Mouse (Mus musculus) embryonic facial prominence, embryonic 11.5 days (tissue): ENCODE results near the gene Gm43552. TPM values are rescaled to one million over a fixed set of nuclear protein-coding genes. Genes with fewer than 3 reads are reported as not detected.

ENCODE experiments used
- ATAC-seq: fragments of 200-750 bp; cut with Nextera tagmentation; replicated peaks from 2 replicates; pipeline ENCODE4 v1.8.0; 2017; ENCODE audit warnings: low read depth; ENCODE audit not compliant: insufficient number of reproducible peaks, low FRiP score, low TSS enrichment
- DNase-seq: peaks from one replicate; pipeline ENCODE4 v3.0.0-alpha.2; 2015; ENCODE audit warnings: low spot score
- H3K27ac ChIP-seq: fragments of 300-500 bp; sonication (generic); replicated peaks from 2 replicates; pipeline ENCODE4 v1.5.1; 2014; ENCODE audit warnings: mild to moderate bottlenecking, low read depth, low read length, control low read depth
- H3K27me3 ChIP-seq: fragments of 300-500 bp; sonication (generic); 2 replicates; pipeline ENCODE4 v1.6.1; 2014; ENCODE audit warnings: mild to moderate bottlenecking, low read length, moderate library complexity, mixed read lengths; ENCODE audit not compliant: control insufficient read depth, insufficient read depth
- H3K36me3 ChIP-seq: fragments of 300-500 bp; sonication (generic); replicated peaks from 2 replicates; pipeline ENCODE4 v1.6.1; 2014; ENCODE audit warnings: low read depth, mild to moderate bottlenecking, low read length, moderate library complexity, mixed read lengths; ENCODE audit not compliant: control insufficient read depth, insufficient read depth
- H3K4me1 ChIP-seq: fragments of 300-500 bp; sonication (generic); 2 replicates; pipeline ENCODE4 v1.6.1; 2014; ENCODE audit warnings: low read length, mixed read lengths; ENCODE audit not compliant: control insufficient read depth, insufficient read depth
- H3K4me2 ChIP-seq: fragments of 300-500 bp; sonication (generic); 2 replicates; pipeline ENCODE4 v1.6.1; 2014; ENCODE audit warnings: low read depth, mild to moderate bottlenecking, control low read depth, low read length, moderate library complexity
- H3K4me3 ChIP-seq: fragments of 300-500 bp; sonication (generic); 2 replicates; pipeline ENCODE4 v1.5.1; 2014; ENCODE audit warnings: low read depth, low read length, control low read depth
- H3K9ac ChIP-seq: fragments of 300-500 bp; sonication (generic); replicated peaks from 2 replicates; pipeline ENCODE4 v1.6.1; 2014; ENCODE audit warnings: mild to moderate bottlenecking, control low read depth, low read length
- H3K9me3 ChIP-seq: fragments of 300-500 bp; sonication (generic); replicated peaks from 2 replicates; pipeline ENCODE4 v1.6.1; 2016; ENCODE audit warnings: mild to moderate bottlenecking, low read length, inconsistent platforms, mixed read lengths; ENCODE audit not compliant: control insufficient read depth
- WGBS: fragments of 180-500 bp; shearing (Covaris S2); extraction: QIAGEN DNeasy Blood & Tissue Kit; methylation state at CpG from one replicate; pipeline ENCODE4 v1.1.7; 2014; 5-methylcytosine and 5-hydroxymethylcytosine counted together
- polyA plus RNA-seq: library from polyadenylated mRNA; unstranded; fragments of >200 nt; fragmentation: Nextera tagmentation; extraction: Ambion mirVana; gene quantifications from 2 replicates; pipeline ENCODE4 v1.2.1, GENCODE M21; 2014

The Gm43552 gene
- polyA plus RNA-seq, 1 experiment from 2014 or later, result not detected

DNA sequence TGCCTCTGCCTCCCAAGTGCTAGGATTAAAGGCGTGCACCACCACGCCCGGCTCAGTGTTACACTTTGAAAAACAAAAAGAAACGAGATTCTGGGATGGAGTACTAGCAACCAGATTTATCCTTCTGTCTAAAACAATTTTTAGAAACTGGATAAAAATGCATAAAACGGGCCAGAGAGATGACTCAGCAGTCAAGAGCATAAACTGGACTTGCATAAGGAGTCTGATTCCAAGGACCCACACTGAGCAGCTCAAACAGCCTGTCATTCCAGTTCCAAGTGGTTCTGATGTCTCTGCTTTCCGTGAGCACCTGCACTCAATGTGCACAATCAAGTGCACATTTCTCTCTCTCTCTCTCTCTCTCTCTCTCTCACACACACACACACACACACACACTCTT is 22.9 kb downstream of the Gm43552 start:
- DNase-seq (no peak), ATAC-seq (no peak)
- Histone ChIP-seq H3K9me3 (no peaks in the 10 kb centered on the region), H3K4me3 (no peak overlapping the region), H3K27me3 (no peaks in the 10 kb centered on the region), H3K36me3 (no peaks in the 10 kb centered on the region), H3K27ac (no peak overlapping the region), H3K4me1 (no peaks in the 10 kb centered on the region), H3K4me2 (no peak overlapping the region), H3K9ac (no peak overlapping the region)
- WGBS, result 86% methylated on average over 6 of the region's 6 CpGs

DNA sequence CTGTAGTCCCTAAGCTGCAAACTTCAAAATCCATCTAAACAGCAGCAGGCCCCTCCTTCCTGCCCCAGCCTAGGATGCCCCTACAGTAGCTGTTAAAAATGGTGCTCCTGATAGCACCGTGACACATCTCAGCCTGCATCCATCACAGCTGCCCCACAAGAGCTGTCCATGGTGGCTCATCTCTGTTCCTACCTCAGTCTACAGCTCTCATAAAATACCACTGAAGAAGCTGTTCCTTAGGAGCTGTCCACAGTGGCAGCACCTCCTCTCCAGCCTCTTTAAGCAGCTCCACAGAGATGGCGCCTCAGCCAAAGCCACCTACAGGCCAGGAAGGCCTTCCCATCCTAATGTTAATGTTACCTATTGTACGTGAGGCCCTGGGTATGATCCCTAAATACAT is 25.7 kb downstream of the Gm43552 start:
- Histone ChIP-seq H3K27me3 (no peaks in the 10 kb centered on the region), H3K4me1 (no peaks in the 10 kb centered on the region), H3K4me3 (no peak overlapping the region), H3K36me3 (no peaks in the 10 kb centered on the region; the same call in 1 of the 2 replicates), H3K27ac (no peak overlapping the region), H3K9ac (no peak overlapping the region), H3K9me3 (no peaks in the 10 kb centered on the region), H3K4me2 (no peak overlapping the region)
- ATAC-seq (no peak), DNase-seq (peak; percentile 28)
- 63% methylated on average over 3 of the region's 3 CpGs for WGBS

DNA sequence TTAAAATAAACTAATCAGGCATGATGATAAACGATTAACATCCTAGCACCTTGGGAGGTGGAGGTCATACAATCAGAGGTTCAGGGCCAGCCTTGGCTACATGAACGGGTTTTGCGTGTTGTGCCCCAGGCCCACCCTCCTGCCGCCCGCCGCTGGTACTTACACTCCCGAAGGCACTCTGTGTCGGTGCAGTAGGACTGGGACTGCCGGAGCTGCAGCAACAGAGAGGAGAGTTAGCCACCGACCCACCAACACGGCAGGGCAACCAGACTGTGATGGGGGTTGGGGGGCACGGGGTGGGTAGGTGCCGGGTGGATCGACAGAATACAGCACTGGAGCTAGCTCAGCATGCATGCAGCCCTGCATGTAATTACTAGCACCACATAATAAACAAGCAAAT is 32.3 kb downstream of the Gm43552 start:
- no peak overlapping the region for H3K9ac ChIP-seq
- H3K4me3 ChIP-seq, result no peak overlapping the region
- H3K9me3 ChIP-seq, result no peaks in the 10 kb centered on the region
- no peak overlapping the region for H3K4me2 ChIP-seq
- H3K27me3 ChIP-seq, result no peaks in the 10 kb centered on the region
- no peaks in the 10 kb centered on the region; the same call in 1 of the 2 replicates for H3K36me3 ChIP-seq
- DNase-seq (no peak), ATAC-seq (no peak)
- H3K27ac ChIP-seq, result no peak overlapping the region
- 85% methylated on average over 14 of the region's 14 CpGs for WGBS
- H3K4me1 ChIP-seq, result no peaks in the 10 kb centered on the region

DNA sequence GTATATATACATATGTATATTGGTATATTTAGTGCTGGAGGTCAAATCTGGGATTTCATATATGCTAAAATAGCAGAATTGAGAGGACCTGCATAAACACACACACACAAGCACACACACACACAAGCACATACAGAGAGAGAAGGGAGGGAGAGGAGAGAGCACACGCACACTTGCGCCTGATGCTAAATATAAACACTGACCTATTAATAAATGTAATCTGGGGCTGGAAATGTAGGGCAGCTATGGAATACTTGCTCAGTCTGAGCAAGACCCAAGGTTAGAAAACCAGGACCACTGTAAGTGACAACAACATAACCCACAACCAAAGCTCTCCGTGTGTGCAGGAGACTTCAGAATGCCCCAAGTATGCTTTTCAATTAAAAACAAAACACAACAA is 33.2 kb downstream of the Gm43552 start:
- ATAC-seq (no peak), DNase-seq (no peak)
- 94% methylated on average over 3 of the region's 3 CpGs for WGBS
- Histone ChIP-seq H3K4me3 (no peak overlapping the region), H3K36me3 (no peaks in the 10 kb centered on the region; the same call in 1 of the 2 replicates), H3K9me3 (no peaks in the 10 kb centered on the region), H3K4me2 (no peak overlapping the region), H3K4me1 (no peaks in the 10 kb centered on the region), H3K27me3 (no peaks in the 10 kb centered on the region), H3K9ac (no peak overlapping the region), H3K27ac (no peak overlapping the region)

DNA sequence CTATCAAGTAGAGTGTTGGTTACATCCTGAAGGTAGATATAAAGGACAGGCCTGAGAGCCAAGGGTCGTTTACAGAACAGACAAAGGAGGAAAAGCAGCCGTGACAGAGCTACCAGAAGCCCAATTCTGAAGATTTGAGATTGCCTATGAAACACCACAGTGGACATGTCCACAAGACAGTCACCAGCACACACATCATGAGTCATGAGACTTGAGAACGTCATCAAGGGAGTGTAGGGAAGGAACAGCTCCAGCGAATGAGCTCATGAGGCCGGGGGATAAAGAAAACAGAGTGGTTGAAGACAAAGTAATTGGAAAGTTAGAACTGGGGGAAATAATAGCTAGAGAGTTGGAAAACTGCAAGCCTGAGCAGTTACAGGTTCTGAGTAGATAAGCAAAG is 34.8 kb downstream of the Gm43552 start:
- DNase-seq (no peak), ATAC-seq (no peak)
- 77% methylated on average over 5 of the region's 5 CpGs for WGBS
- Histone ChIP-seq H3K4me1 (no peaks in the 10 kb centered on the region), H3K27me3 (no peaks in the 10 kb centered on the region), H3K4me3 (no peak overlapping the region), H3K9me3 (no peaks in the 10 kb centered on the region), H3K9ac (no peak overlapping the region), H3K36me3 (no peaks in the 10 kb centered on the region), H3K4me2 (no peak overlapping the region), H3K27ac (peak overlapping the region; percentile 39; the same call in 1 of the 2 replicates)

DNA sequence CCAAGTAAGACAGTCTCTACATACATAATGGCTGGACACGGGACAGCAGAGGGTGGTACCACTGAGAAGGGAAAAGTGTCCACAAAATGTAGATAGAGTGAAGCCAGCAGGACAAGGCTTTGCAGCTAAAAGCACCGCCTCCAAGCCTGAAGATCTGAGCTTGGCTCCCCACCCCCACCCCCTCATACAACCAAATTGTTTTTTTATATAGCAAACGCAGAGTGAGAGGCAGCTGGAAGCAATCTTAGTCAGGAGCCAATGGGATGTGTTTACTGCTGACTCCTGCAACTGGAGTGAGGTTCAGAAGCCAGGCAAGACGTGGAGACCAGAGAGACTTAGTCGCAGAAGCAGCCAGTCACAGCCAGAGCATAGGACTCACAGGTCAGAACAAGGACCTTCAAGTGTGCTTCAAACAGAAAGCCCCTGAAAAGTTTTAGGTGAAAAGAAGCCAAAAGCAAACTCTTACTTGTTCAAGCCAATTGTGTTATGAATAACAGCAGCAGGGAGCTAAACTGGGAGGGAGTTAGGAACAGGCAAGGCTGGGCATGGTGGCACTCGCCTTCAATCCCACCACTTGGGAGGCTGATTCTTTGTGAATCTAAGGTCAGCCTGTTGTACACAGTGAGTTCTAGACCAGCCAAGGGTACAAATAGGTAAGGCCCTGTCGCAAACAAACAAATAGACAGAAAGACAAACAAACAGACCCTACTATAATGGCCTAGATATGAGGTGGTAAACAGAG is 35.4 kb downstream of the Gm43552 start:
- Histone ChIP-seq H3K27ac (peak overlapping the region; percentile 68), H3K27me3 (no peaks in the 10 kb centered on the region), H3K36me3 (no peaks in the 10 kb centered on the region), H3K4me3 (no peak overlapping the region), H3K4me2 (no peak overlapping the region), H3K9ac (no peak overlapping the region), H3K4me1 (no peaks in the 10 kb centered on the region), H3K9me3 (no peaks in the 10 kb centered on the region)
- 45% methylated on average over 7 of the region's 7 CpGs for WGBS
- peak; percentile 87 for ATAC-seq
- peak; percentile 84 for DNase-seq

DNA sequence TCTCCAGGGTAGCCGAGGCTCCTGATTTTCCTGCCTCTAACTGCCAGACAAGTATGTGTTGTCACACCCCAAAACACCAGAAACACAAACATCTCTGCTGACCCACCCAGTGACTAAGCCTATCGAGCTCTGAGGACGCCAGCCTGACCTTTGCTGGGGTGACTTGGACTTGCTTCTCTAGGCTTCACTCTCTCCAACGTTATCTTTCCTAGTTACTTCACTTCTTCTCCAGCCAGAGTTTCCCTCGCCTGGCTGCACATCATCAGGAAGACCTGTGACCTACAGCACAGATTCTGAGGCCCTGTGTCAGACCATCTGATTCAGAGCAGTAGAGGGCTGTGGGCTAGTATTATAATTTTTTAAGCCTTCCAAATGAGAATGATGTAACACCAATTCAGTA is 37.9 kb downstream of the Gm43552 start:
- H3K9ac ChIP-seq, result no peak overlapping the region
- H3K9me3 ChIP-seq, result no peaks in the 10 kb centered on the region
- no peaks in the 10 kb centered on the region; the same call in 1 of the 2 replicates for H3K36me3 ChIP-seq
- no peak overlapping the region for H3K27ac ChIP-seq
- WGBS, result 74% methylated on average over 5 of the region's 5 CpGs
- H3K4me2 ChIP-seq, result no peak overlapping the region
- DNase-seq (no peak), ATAC-seq (no peak)
- H3K27me3 ChIP-seq, result no peaks in the 10 kb centered on the region
- H3K4me1 ChIP-seq, result no peaks in the 10 kb centered on the region
- H3K4me3 ChIP-seq, result no peak overlapping the region

DNA sequence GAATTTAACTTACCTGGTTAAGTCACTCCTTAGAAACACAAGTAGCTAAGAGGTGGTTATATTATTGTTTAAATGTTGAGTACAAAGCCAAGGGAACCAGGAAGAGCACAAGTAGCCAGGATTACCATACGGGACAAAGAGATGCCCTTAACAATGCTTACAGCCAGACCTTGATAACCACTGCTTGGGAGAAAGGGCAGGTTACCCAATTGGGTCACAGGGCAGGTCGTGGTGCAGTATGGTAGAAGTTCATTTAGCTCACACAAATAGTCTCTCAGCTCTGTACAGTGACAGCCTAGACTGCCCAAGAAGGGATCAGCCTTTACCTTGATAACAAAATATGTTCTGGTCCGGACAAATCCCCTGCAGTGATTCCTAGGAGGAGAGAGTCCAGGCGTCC is 43.7 kb downstream of the Gm43552 start:
- H3K27me3 ChIP-seq, result no peaks in the 10 kb centered on the region
- H3K9ac ChIP-seq, result no peak overlapping the region
- H3K4me2 ChIP-seq, result no peak overlapping the region
- no peaks in the 10 kb centered on the region; the same call in 1 of the 2 replicates for H3K36me3 ChIP-seq
- no peaks in the 10 kb centered on the region for H3K9me3 ChIP-seq
- no peak overlapping the region for H3K27ac ChIP-seq
- ATAC-seq, result no peak
- no peak for DNase-seq
- no peaks in the 10 kb centered on the region for H3K4me1 ChIP-seq
- WGBS, result 80% methylated on average over 4 of the region's 4 CpGs
- H3K4me3 ChIP-seq, result no peak overlapping the region
